Mouse (Mus musculus) lung, embryonic 14.5 days (tissue): Measurements from ENCODE around the gene Abcd3. TPM values are rescaled to one million over a fixed set of nuclear protein-coding genes. Genes with fewer than 3 reads are reported as not detected.

Source experiments
- ATAC-seq: fragments of 200-750 bp; cut with Nextera tagmentation; 2 replicates; pipeline ENCODE4 v1.8.0; 2017; ENCODE audit warnings: mild to moderate bottlenecking, moderate TSS enrichment, moderate library complexity; ENCODE audit not compliant: insufficient read depth
- DNase-seq: peaks from one replicate; pipeline ENCODE4 v3.0.0-alpha.2; 2015
- H3K27ac ChIP-seq: fragments of 300-500 bp; sonication (generic); 2 replicates; pipeline ENCODE4 v1.5.1; 2014; ENCODE audit warnings: low read depth, mild to moderate bottlenecking, moderate library complexity
- H3K27me3 ChIP-seq: fragments of 300-500 bp; sonication (generic); 2 replicates; pipeline ENCODE4 v1.6.1; 2014; ENCODE audit warnings: low read length, control low read depth; ENCODE audit not compliant: insufficient read depth
- H3K36me3 ChIP-seq: fragments of 300-500 bp; sonication (generic); 2 replicates; pipeline ENCODE4 v1.6.1; 2014; ENCODE audit warnings: control low read depth; ENCODE audit not compliant: insufficient read depth
- H3K4me1 ChIP-seq: fragments of 300-500 bp; sonication (generic); 2 replicates; pipeline ENCODE4 v1.6.1; 2014; ENCODE audit warnings: antibody characterized with exemption, control low read depth; ENCODE audit not compliant: insufficient read depth
- H3K4me2 ChIP-seq: fragments of 300-500 bp; sonication (generic); 2 replicates; pipeline ENCODE4 v1.6.1; 2014; ENCODE audit warnings: mild to moderate bottlenecking
- H3K4me3 ChIP-seq: fragments of 300-500 bp; sonication (generic); 2 replicates; pipeline ENCODE4 v1.5.1; 2014; ENCODE audit warnings: low read depth, low read length
- H3K9ac ChIP-seq: fragments of 300-500 bp; sonication (generic); 2 replicates; pipeline ENCODE4 v1.6.1; 2014
- H3K9me3 ChIP-seq: fragments of 300-500 bp; sonication (generic); 2 replicates; pipeline ENCODE4 v1.6.1; 2016; ENCODE audit warnings: low read depth, low read length, control low read depth
- CTCF ChIP-seq: IDR thresholded peaks from 2 replicates; pipeline ENCODE4 v1.5.1; 2016; ENCODE audit warnings: antibody characterized with exemption, low read depth
- WGBS: fragments of 180-500 bp; shearing (Covaris S2); extraction: QIAGEN DNeasy Blood & Tissue Kit; methylation state at CpG from one replicate; pipeline ENCODE4 v1.1.7; 2014; 5-methylcytosine and 5-hydroxymethylcytosine counted together
- polyA plus RNA-seq: library from polyadenylated mRNA; unstranded; fragments of >200 nt; fragmentation: Nextera tagmentation; extraction: Ambion mirVana; gene quantifications from 2 replicates; pipeline ENCODE4 v1.2.1, GENCODE M21; 2014

Gene Abcd3
- 78.0 and 78.7 TPM in 2 replicates for polyA plus RNA-seq

- Histone ChIP-seq H3K4me3 (peak within 1 kb of the TSS; percentile 83), H3K27ac (peak within 1 kb of the TSS; percentile 96), H3K36me3 (no peaks in the 10 kb centered on the region), H3K4me2 (peak within 1 kb of the TSS; percentile 74), H3K9ac (peak within 1 kb of the TSS; percentile 91), H3K4me1 (peaks cover 3% of the 10 kb centered on the region; the same call in 1 of the 2 replicates), H3K27me3 (no peaks in the 10 kb centered on the region), H3K9me3 (no peaks in the 10 kb centered on the region)
- TF ChIP-seq CTCF: no peak
- under 1% methylated on average over 94 of the region's 99 CpGs for WGBS
- ATAC-seq (peak; percentile 91), DNase-seq (peak; percentile 98)
Observed at GRCm38 (mm10) chr3:121814877-121815548, at the start of gene Abcd3. Abcd3 (minus strand) TSS chr3:121815302.

DNA sequence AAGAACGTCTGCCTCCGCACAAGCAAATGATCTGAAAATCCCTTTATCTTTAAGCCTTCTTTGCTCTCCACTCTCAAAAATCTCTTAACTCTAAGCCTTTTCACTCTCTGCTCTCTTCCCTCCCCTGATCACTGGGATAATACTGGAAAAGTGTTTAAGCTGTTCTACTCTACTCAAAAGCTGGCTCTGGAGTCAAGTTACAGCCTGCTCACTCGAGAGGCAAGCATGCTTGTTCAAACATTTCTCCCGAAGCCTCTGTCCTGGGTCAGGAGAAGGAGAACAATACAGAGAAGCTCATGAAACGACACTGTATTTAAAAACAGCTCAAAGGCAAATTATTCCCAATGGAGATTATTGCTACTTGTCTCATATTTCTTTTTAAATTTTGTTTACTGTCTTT lies 44.0 kb upstream of the Abcd3 start:
- no peak for TF ChIP-seq CTCF
- Histone ChIP-seq H3K36me3 (no peaks in the 10 kb centered on the region), H3K9me3 (no peaks in the 10 kb centered on the region), H3K27me3 (no peaks in the 10 kb centered on the region), H3K9ac (no peak overlapping the region), H3K4me1 (0 out of 2 replicates have a peak, but pooled peaks cover 5% of the 10 kb centered on the region), H3K4me2 (peak overlapping the region; percentile 40), H3K4me3 (no peak overlapping the region), H3K27ac (peak overlapping the region; percentile 92)
- ATAC-seq (peak; percentile 76; the same call in 1 of the 2 replicates), DNase-seq (peak; percentile 71)
- 16% methylated on average over 5 of the region's 5 CpGs for WGBS

DNA sequence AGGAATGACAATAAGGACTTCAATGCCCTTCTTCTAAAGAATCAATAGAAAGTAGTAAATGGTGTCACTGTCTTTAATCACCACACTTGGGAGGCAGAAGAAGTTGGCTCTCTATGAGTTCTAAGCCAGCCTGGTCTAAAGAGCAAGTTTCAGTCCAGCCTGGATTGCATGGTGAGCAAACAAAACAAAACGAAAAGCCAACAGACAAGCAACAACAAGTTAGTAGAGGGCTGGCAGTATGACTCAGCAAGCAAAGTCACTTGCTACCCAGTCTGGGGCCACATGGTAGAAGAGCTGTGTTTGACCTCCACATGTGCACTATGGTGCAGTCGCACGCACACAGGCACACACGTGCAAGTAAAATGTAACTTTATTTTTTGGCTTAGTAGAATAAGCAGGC lies 41.0 kb upstream of the Abcd3 start:
- Histone ChIP-seq H3K27me3 (no peaks in the 10 kb centered on the region), H3K4me1 (peaks cover 5% of the 10 kb centered on the region; the same call in 1 of the 2 replicates), H3K9me3 (no peaks in the 10 kb centered on the region), H3K4me3 (no peak overlapping the region), H3K27ac (no peak overlapping the region), H3K4me2 (no peak overlapping the region), H3K36me3 (no peaks in the 10 kb centered on the region), H3K9ac (no peak overlapping the region)
- DNase-seq (no peak), ATAC-seq (no peak)
- no peak for TF ChIP-seq CTCF
- 90% methylated on average over 4 of the region's 4 CpGs for WGBS

GRCm38 (mm10) chr3:121853781-121854520 lies 38.8 kb upstream of the Abcd3 start:
- Histone ChIP-seq H3K4me2 (no peak overlapping the region), H3K4me1 (peaks cover 5% of the 10 kb centered on the region; the same call in 1 of the 2 replicates), H3K9ac (no peak overlapping the region), H3K27ac (peak overlapping the region; percentile 76), H3K36me3 (no peaks in the 10 kb centered on the region), H3K4me3 (no peak overlapping the region), H3K27me3 (no peaks in the 10 kb centered on the region), H3K9me3 (no peaks in the 10 kb centered on the region)
- peak; percentile 39 for ATAC-seq
- 35% methylated on average over 5 of the region's 5 CpGs for WGBS
- TF ChIP-seq CTCF: no peak
- DNase-seq: peak; percentile 68

GRCm38 (mm10) chr3:121852074-121852826 lies 37.1 kb upstream of the Abcd3 start:
- no peaks in the 10 kb centered on the region for H3K9me3 ChIP-seq
- TF ChIP-seq CTCF: no peak
- H3K27ac ChIP-seq: peak overlapping the region; percentile 73
- H3K36me3 ChIP-seq: no peaks in the 10 kb centered on the region
- H3K27me3 ChIP-seq: no peaks in the 10 kb centered on the region
- no peaks in the 10 kb centered on the region; the same call in 1 of the 2 replicates for H3K4me1 ChIP-seq
- H3K4me3 ChIP-seq: no peak overlapping the region
- 37% methylated on average over 4 of the region's 4 CpGs for WGBS
- H3K9ac ChIP-seq: no peak overlapping the region
- no peak overlapping the region for H3K4me2 ChIP-seq
- peak; percentile 77 for DNase-seq
- ATAC-seq: peak; percentile 84

GRCm38 (mm10) chr3:121851006-121851405 lies 35.9 kb upstream of the Abcd3 start:
- Histone ChIP-seq H3K4me1 (no peaks in the 10 kb centered on the region; the same call in 1 of the 2 replicates), H3K36me3 (no peaks in the 10 kb centered on the region), H3K27me3 (no peaks in the 10 kb centered on the region), H3K27ac (0 out of 2 replicates have a peak overlapping the region, but pooled peaks have one; percentile 18), H3K9ac (no peak overlapping the region), H3K9me3 (no peaks in the 10 kb centered on the region), H3K4me2 (no peak overlapping the region), H3K4me3 (no peak overlapping the region)
- WGBS: 79% methylated on average over 3 of the region's 3 CpGs
- no peak for DNase-seq
- no peak for ATAC-seq
- no peak for TF ChIP-seq CTCF
